Mouse (Mus musculus) thymus, postnatal 10 days (tissue): ENCODE results near the gene Csf3r.
A peak's percentile ranks its signal among the peaks of the same experiment; 100 is the strongest.
"Not testable (repeated sequence)": the region's sequence is repeated elsewhere in the genome, so short reads cannot be mapped to it uniquely, and the experiment has no call there.

Source experiments
- DNase-seq, 2 experiments: peaks; one replicate each; pipeline ENCODE4 v3.0.0; 2021; ENCODE audit warnings: low spot score in 2 of 2

Csf3r gene

DNA sequence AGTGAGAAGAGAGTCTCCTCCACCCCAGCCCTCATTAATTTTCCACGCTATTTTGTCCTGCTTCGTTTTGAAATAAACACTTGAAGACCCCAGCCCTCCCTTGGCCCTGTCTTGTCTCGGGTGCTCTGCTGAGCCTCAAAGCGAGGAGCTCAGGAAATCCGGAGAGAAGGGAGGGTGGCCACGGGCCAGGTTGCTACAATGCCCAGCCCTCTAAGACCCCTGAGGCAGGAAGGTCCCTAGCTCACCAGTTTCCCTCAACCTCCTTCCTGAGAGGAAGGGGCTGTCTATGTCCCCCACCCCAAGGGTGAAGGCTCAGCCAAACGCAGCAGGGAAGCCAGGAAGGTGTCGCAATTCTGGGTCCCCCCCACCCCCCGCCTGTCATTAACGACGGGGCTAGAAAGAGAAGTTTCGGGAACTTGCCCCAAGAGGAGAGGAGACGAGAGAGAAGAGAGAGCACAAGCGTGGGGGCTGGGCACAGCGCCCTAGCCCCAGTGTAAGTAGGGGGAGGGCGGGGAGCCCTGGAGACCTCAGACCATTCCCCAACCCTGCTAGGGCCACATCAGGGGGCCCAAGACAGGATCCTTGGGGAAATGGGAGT lies at the start of gene Csf3r:
Gene Csf3r, plus strand, starts transcription at position 248 of the 598 bp plus-strand sequence.
- no peak for DNase-seq

DNA sequence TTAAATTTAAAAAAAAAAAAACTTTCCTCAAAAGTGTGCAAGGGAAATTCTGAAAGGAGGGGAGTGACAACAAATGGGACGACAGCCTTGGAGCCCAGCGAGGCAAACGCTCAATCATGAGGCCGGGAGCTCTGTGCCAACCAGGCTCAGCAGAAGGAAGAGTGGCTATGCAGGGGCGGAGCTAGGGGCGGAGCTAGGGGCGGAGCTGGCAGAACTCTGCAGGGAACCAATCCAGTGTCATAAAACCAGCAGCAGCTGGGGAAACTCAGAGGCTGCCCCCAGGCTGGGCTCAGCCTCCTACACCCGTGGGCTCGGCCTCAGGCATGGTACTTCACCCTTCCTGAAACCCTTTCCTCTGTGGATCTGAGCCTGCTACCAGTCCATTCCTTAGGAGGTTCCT lies 46.6 kb upstream of the Csf3r start:
- no peak for DNase-seq

DNA sequence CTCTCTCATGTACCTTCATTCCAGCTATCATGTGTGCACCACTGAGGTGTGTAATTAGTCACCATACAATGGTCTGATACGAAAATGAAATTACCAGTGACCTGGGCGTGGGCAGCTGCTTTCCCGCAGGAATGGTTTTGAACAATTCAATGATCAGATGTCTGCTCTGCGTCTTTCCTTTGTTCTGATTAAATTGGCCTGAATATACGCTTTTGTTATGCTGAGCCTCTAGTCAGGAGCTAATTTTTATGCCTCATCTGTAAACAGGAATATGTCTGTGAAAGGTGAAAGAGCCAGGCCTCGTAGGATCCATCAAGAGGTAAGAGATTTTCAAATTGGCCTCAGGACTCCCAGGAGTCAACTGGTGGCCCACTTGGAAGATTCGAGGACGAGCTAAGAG lies 41.1 kb upstream of the Csf3r start:
- DNase-seq = no peak

DNA sequence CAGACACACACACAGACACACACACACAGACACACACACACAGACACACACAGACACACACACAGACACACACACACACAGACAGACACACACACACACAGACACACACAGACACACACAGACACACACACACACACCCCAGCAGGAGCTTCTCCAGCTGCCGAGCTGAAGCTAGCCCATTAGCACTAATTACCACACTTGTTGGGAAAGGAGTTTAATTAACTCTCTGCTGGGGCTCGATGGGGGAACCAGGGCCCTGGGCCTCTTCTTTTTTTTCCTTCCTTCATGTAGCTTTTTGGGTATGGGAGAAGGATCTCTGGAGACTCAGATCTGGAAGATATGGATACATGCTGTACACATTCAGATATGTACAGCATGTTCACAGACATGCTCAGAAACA lies 38.6 kb upstream of the Csf3r start:
- not testable (repeated sequence) for DNase-seq

DNA sequence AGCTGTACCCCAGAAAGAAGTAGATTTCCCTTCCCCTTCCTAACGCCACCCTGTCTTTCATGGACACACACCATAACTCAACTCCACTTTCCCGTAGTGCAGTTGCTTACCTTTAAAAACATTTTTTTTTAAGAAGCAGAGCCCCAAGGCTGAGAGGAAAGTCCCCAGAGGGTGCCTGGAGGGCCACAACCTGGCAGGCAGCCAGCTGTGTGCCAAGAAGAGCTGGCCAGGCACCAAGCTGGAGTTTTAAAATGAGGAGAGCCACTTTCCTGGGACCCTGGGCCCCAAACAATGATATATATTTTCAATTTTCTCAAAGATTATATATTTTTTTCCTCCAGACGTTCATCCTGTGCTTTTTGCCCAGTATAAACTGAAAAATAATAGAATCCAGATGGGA lies 37.3 kb upstream of the Csf3r start:
- DNase-seq = no peak

DNA sequence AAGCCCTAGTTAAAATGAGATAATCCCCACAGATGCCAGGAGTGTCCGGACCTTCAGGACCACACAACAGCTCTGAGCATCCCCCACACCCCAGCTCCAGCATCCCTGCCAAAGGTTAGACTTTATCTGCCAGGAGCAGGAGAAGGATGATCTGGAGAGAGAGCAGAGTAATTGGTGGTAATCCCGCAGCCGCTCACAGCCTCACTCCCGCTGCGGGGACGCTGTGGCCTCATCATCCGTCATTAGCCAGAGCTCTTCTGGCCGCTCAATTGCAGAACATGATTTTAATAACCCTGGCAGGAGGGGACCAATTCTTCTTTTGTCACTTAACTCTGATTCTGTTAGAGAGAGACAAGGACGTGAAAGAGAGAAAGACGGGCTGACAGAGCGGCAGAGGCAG lies 35.3 kb upstream of the Csf3r start:
- no peak for DNase-seq

DNA sequence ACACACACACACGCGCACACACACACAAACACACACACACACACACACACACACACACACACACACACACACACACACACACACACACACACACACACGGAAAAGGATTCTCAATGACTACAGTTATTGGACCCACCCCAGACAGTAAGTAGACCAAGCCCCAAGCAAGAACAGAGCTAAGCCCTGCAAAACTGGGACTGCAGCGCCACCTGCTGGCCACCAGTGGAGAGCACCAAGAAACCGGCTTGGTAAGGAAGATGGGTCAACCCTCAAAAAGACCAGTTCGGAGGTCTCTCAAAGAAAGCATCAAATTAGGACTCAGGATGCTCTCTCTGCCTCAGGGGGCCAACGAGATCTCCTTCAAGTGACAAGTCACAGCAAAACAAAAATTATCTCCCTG lies 34.2 kb upstream of the Csf3r start:
- peak; percentile 6 to 57 for DNase-seq

DNA sequence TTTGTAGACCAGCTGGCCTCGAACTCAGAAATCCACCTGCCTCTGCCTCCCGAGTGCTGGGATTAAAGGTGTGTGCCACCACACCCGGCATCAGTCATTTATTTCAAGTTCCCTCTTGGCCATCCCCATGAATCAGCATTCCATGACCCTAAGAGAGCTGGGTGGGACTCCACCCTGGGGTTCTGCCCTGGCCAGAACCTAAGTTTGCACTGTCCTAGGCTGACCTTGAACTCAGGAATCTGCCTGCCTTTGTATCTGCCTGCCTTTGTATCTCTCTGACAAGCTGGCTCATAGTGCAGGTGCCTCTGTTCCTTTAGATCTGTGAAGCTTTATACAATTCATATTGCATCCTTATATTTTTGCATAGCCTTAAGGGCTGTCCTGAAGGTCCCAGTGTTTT lies 32.1 kb upstream of the Csf3r start:
- DNase-seq = no peak

DNA sequence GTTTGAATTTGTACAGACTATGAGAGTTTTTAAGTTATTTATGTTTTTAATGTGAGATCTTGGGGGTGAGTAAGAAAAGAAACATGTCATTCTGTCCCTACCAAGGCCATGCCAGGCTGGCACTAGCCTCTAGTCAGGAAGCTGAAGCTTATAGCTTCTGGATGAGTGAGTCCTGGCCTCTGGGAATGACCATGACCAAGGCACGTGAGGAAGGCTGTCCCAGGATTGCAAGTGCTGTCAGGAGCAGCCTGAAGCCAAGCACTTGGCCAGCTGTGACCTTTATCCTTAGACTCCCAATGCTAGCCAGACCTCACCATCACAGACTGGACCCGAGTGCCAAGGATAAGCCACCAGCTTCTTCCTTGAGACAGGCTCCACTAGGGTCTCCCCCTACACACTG lies 31.4 kb upstream of the Csf3r start:
- no peak for DNase-seq

DNA sequence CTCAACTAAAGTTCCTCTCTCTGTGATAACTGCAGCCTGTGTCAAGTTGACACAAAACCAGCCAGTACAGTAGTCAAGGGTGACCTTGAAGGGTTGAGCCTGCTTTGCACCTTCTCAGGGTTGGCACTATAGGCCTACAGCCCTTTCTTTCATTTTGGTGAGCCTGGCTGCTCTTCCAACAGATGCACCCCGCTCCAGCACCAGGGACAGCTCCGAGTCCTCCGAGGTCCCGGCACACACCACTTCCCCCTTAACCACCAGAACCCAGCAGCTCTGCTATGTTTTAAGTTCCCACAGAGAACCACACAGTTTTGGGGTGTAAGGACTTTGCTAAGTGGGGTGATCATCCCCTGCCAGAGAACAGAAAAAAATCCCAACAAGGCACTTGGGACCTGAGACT lies 27.8 kb upstream of the Csf3r start:
- no peak for DNase-seq

DNA sequence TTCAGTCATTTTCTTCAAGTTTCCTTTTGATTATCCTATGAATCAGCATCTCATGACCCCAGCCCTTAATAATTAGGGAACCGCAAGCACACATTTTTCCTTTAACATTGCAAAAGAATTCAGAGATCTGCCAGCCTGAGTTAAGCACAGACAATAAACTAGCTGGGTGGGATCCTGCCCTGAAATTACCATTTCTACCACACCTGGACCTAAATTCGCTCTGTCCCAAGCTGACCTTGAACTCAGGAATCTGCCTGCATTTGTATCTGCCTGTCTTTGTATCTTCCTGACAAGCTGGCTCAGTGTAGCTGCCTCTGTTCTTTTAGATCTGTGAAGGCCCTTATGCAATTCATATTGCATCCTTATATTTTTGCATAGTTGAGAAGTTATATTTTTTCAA lies 26.5 kb upstream of the Csf3r start:
- no peak for DNase-seq

DNA sequence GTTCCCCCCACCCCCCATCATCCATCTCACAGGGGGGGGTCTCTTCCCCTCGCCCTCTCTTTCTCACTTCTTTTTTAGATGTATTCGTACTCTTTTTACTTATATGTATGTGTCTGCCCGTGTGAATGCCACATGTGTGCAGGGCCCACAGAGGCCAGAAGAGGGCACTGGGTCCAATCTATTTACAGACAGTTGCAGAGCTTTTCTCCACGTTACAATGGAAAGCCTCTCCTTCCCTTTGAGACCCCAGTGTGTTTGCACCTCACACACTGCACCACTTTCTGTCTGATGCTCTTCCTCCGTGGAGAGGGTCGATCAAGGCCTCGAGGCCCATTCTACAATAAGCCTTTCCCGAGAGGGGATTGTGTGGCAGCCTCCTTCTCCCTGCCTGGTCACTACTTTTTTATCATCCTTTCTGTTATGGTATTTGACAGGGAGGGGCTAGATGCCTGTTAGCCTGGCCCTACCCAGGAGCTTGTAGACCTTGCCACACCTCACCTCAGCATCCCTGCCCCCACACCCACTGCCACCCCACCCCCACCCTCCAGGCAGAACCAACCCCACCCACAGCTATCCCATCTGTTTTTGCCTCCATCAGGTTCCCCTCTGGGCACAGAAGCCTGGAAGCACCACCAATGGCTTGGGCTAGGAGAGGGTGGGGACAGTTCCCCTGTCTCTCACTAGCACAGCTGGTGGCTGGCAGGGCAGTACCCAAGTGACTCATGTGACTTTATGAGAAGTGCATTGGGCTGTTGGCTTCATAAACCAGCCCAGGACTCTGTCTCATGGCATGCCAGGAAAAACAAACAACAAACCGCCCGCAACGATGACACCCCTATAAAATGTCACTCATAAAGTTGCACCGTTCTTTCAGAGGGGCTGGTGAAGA lies 22.8 kb upstream of the Csf3r start:
- DNase-seq = no peak

DNA sequence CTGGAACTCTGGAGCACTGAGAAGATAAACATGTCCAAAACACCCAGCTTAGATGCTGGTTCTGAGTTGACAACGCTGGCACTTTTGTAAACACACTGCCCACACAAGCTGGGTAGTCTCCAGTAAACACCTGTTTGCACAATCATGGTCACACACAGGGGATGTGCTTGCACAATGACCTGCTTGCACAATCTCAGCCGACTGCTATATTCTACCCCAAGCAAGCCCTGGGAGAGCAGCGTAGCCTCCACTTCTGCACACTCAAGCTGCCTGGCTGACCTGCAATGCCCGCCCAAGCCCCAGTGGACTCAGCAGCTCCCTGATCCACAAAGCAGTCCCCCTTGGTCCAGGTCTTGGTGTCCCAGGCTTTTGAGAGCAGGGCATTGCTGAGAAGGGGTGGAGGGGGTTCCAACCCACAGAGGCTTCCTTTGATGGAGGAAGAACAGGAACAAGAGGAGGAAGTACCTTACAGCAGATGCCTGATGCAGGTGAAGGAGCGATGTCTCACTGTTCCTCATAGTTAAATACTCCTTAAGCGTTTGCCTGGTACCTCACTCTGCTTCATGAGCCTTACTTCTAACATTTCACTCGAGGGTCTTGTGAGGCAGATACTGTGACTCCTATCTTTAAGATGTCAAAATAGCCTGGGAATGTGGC lies 6.5 kb upstream of the Csf3r start:
- no peak for DNase-seq

DNA sequence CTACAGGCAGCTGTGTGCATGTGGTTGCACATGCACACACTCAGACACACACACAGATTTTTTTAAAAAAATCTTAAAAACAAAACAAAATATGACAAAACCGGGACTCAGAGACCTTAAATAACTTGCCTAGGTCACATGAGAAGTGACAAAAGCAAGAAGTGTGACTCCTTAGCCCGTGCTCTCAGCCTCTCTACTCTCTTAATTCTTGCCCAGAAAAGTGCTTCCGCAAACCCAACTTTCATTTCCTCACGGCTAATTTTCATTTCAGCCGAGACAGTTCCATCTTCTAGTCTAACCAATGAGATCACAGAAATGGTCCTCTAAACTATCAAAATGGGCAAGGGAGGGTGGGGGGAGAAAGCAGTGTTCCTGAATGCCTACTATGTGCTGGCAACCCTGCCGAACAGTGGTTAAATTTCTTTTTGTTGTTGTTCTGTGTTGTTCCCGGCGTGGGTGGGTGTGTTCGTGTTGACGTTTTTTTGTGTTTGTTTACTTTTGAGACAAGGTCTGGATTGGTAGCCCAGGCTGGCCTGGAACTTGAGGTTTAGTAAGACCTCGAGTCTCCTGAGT lies 5.3 kb upstream of the Csf3r start:
- DNase-seq = no peak

DNA sequence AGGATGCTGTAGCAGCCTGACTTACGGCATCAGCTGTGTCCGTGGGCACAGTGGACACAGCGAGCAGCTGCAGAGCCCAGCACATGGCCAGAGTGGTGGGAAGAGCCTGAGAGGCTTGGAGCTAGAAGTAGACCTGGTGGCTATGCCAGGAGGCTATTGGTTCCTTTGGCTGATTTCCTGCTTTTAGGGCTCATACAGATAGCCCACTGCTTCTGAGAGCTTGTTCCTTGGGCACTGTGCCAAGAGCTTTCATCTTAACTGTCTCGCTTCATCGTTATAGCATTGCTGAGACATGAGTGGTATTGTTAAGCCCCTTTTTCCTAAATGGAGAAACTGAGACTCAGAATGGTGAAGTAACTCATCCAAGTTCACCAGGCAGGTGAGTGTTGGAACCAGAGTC lies 1.5 kb downstream of the Csf3r start:
- DNase-seq = no peak

DNA sequence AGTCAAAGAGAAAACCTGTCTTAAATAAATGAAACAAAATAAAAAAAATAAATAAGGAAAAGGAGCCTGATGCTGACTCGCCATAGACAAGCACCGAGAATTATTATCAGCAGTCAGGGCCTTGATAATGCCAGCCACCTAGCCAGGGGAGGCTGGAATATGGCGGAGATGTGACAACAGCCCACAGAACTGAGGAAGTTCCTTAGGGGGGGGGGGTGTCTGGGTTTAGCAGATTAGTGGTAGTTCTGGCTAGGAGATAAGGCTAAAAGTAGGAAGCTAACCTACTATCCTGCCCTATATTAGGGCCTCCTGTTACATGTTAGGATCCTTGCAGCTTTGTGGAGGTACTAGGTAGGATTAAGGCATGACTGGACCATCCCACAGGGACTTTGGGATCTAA lies 3.6 kb downstream of the Csf3r start:
- DNase-seq = no peak

DNA sequence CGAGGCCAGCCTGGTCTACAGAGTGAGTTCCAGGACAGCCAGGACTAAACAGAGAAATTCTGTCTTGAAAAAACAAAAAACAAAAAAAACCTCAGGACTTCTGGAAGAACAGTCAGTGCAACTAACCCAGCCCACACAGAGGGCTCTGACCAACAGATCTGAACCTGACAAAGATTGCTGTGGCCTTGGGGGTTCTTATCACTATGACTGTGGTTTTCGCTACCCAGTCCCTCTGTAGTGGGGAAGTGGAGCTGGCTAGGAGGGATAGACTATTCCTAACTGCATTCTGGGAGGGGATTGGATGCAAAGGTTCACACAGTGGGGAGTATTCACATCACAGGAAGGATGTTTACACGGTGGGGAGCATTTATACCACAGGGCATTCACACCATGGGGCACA lies 4.7 kb downstream of the Csf3r start:
- DNase-seq = no peak

DNA sequence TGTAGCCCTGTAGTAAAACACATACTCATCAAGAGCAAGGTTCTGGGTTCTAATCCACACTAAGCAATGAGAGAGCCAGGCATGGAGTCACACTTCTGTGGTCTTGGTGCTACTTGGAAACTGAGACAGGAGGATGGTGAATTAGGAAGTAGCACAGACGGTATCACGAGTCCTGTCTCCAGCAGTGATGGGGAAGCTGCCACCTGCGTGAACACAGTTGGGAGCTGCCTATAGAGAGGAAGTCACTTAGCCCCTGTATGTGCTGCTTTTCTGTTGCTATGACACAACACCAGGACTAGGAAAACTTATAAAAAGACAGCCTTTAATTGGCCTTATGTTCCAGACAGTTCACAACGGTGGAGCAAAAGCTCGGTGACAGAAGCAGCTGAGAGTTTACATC lies 6.4 kb downstream of the Csf3r start:
- no peak for DNase-seq

DNA sequence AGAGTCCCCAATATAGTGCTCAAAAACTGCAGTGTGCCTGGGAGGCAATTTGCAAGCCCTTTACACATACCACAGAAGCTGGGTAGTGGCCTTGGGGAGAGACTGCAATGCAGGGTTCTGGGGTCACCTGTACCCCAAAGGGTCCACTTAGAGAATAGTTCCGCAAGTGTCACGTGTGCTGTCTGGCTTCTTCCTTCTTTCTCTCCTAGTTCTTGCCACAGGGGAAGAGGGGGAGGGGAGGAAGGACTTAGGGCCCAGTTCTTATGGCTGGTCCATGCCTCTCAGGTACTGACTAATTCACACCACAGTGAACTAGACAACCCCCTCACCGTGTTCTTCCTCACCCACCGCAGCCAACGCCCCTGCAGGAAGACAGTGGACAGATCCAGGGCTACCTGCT lies 11.1 kb downstream of the Csf3r start:
- DNase-seq = no peak

DNA sequence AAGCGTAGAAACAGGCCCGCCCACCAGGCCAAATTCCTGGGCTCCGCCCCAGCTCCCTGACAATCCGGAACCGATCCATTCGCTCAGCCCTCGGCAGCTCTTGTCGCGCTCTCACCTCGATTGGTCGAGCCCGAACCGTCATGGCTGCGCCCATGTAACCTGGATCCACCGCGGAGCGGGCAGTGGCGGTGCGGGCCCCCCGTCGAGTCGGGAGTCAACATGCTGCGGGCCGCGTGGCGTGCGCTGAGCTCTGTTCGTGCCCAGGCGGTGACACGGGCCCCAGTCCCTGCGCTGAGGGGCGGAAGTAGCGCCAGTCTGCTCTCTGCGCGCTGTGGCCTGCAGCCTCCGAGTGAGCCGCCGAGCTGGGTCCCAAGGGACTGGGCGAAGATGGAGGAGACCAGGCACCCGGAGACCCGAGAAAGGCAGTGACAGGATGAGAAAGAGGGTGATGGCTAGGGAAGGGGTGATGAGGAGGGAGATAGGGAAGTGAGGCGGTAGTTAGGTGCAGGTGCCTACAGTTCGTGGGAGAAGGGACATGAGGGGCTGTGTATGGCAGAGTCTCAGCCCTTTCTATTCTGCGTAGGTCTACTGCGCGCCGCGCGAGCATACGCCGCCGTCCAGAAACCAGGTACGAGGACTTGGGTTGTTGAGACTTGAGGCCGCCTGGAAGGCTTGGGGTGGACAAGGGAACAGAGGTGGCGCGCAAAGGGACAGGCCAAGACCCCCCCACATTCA lies 22.7 kb downstream of the Csf3r start, which contains the start of gene Mrps15:
Gene Mrps15, plus strand, starts transcription at position 75 of the 735 bp plus-strand sequence.
- peak; percentile 55 to 59 for DNase-seq

DNA sequence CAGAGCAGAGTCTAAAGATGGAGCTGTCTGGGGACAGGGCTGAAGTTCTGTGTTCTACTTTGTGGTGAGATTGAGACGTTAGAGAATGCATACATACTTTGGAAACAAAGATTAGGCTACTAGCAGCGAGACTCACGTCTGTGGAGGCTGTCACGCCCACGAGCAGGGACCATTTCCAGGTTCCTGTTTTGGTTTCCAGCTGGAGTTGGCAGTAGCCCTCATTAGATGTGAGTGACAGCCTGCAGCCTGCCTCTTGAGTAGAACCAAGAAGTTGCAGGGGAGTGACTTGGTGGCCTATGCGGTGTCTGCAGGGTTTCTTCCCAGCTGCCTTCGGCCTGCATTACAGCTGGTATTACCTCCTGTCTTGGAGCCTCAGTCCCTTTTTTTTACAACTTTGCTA lies 27.3 kb downstream of the Csf3r start:
- DNase-seq = no peak
